Mouse (Mus musculus): ENCODE measurements at regions not wholly inside any gene's neighbourhood (a gene's known extent, or its start where the extent isn't known, plus 50 kb on each side); places are given as distances from the start of the nearest gene placed in this dataset.

GRCm38 (mm10) chr2:46678366-46678765 lies 1561.2 kb upstream of the Zeb2 start:
- no peak for DNase-seq (ENCODE audit: low spot score in 2 of 2)

- DNase-seq (ENCODE audit: low spot score in 2 of 2) = no peak
These were observed 1552.5 kb upstream of the Zeb2 start for GRCm38 (mm10) chr2:46669517-46670291.

- DNase-seq (ENCODE audit: low spot score in 2 of 2) = no peak
These were observed 1549.8 kb upstream of the Zeb2 start for GRCm38 (mm10) chr2:46666990-46667337.

GRCm38 (mm10) chr2:46666084-46666989 lies 1549.1 kb upstream of the Zeb2 start:
- DNase-seq (ENCODE audit: low spot score in 2 of 2) = no peak

GRCm38 (mm10) chr2:46661876-46662275 lies 1544.7 kb upstream of the Zeb2 start:
- DNase-seq (ENCODE audit: low spot score in 2 of 2) = no peak

- no peak for DNase-seq (ENCODE audit: low spot score in 2 of 2)
These were observed 1543.4 kb upstream of the Zeb2 start for GRCm38 (mm10) chr2:46660577-46660976.

- no peak for DNase-seq (ENCODE audit: low spot score in 2 of 2)
These were observed 1538.1 kb upstream of the Zeb2 start for GRCm38 (mm10) chr2:46655289-46655688.

GRCm38 (mm10) chr2:46652616-46653015 lies 1535.4 kb upstream of the Zeb2 start:
- no peak for DNase-seq (ENCODE audit: low spot score in 2 of 2)

- no peak for DNase-seq (ENCODE audit: low spot score in 2 of 2)
These were observed 1529.2 kb upstream of the Zeb2 start for GRCm38 (mm10) chr2:46646366-46646765.

GRCm38 (mm10) chr2:46609217-46609616 lies 1492.0 kb upstream of the Zeb2 start:
- DNase-seq (ENCODE audit: low spot score in 2 of 2) = no peak

- DNase-seq (ENCODE audit: low spot score in 2 of 2) = no peak
These were observed 1464.6 kb upstream of the Zeb2 start for GRCm38 (mm10) chr2:46581773-46582172.

GRCm38 (mm10) chr2:46570416-46570815 lies 1453.2 kb upstream of the Zeb2 start:
- DNase-seq (ENCODE audit: low spot score in 2 of 2) = no peak

GRCm38 (mm10) chr2:46533395-46533794 lies 1416.2 kb upstream of the Zeb2 start:
- DNase-seq (ENCODE audit: low spot score in 2 of 2) = no peak

GRCm38 (mm10) chr2:46530686-46531085 lies 1413.5 kb upstream of the Zeb2 start:
- DNase-seq (ENCODE audit: low spot score in 2 of 2) = no peak

GRCm38 (mm10) chr2:46525223-46525622 lies 1408.0 kb upstream of the Zeb2 start:
- peak; percentile 5 to 8 for DNase-seq (ENCODE audit: low spot score in 2 of 2)

- no peak for DNase-seq (ENCODE audit: low spot score in 2 of 2)
These were observed 1407.4 kb upstream of the Zeb2 start for GRCm38 (mm10) chr2:46524625-46525024.

GRCm38 (mm10) chr2:46521147-46521965 lies 1404.2 kb upstream of the Zeb2 start:
- no peak for DNase-seq (ENCODE audit: low spot score in 2 of 2)

GRCm38 (mm10) chr2:46512237-46513028 lies 1395.2 kb upstream of the Zeb2 start:
- DNase-seq (ENCODE audit: low spot score in 2 of 2) = no peak

- no peak for DNase-seq (ENCODE audit: low spot score in 2 of 2)
These were observed 1389.8 kb upstream of the Zeb2 start for GRCm38 (mm10) chr2:46506951-46507350.

GRCm38 (mm10) chr2:46503074-46503473 lies 1385.9 kb upstream of the Zeb2 start:
- no peak for DNase-seq (ENCODE audit: low spot score in 2 of 2)

GRCm38 (mm10) chr2:46492299-46492698 lies 1375.1 kb upstream of the Zeb2 start:
- DNase-seq (ENCODE audit: low spot score in 2 of 2) = no peak

All from spleen, postnatal 36 days (tissue).